In genomic region chr17:74413324-74413723, GRCm38 (mm10) we compare ENCODE assay signal across 23 mouse cellular contexts. TPM values are rescaled to one million over a fixed set of nuclear protein-coding genes. Genes with fewer than 3 reads are reported as not detected.
DNase-seq lines count a peak whose midpoint lies in the region; ATAC-seq lines count a peak whose summit lies in the region.
"Had no signal": no experiment of that assay in that cellular context is flagged by ENCODE, and none has a peak within 500 bp of the region (broad histone marks: within the 10 kb centered on the region; RNA-seq: fewer than 3 reads in every experiment).

No protein-coding gene starts in this region.

- ATAC-seq in CD4-positive, CD25-positive, alpha-beta regulatory T cell, adult 4 months = no peak
- ATAC-seq: activated CD4-positive, CD25-positive, alpha-beta regulatory T cell, adult 4 months; forebrain, embryonic 14.5 days; forebrain, postnatal 0 days; hindbrain, postnatal 0 days; inflammation-experienced regulatory T-cells, adult 6 months; intestine, embryonic 16.5 days; Patski had no signal

- DNase-seq in testis, postnatal 10 days (ENCODE audit: low spot score) = peak; percentile 23
- no peak for DNase-seq in testis, postnatal 14 days (ENCODE audit: low spot score)
- DNase-seq in ES-CJ7 (ENCODE audit: low read depth, low spot score) (peak; percentile 59), ZHBTc4 (ENCODE audit: low read depth, low spot score) (peak; percentile 67)
- DNase-seq in right cerebral cortex, postnatal 4 days = no peak
- DNase-seq: adrenal gland, adult 8-10 months; adrenal gland, postnatal 25 days; cerebellum, adult 11-12 months; cerebellum, adult 8-10 months; cerebellum, postnatal 10 days; forebrain, postnatal 0 days; gastrocnemius, adult 2 months; gastrocnemius, postnatal 14 days; heart, adult 2 months; heart, postnatal 14 days; heart, postnatal 4 days had no signal

RNA-seq across cellular contexts. Expression of gene Slc30a6, which starts 17.9 kb away (rescaled TPM):
- 10 to 100 TPM; 24.3 to 37.3 TPM for polyA plus RNA-seq in CD4-positive, CD25-positive, alpha-beta regulatory T cell, adult 4 months (2017; shearing (Covaris generic))

RNA-seq across cellular contexts. Expression of gene Nlrc4, which starts 45.6 kb away (rescaled TPM):
- 1 to 10 TPM; 1.3 to 2.2 TPM for polyA plus RNA-seq in CD4-positive, CD25-positive, alpha-beta regulatory T cell, adult 4 months (2017; shearing (Covaris generic))

Comparison
In these comparisons a context has a peak if more than half of its experiments do, and no peak if none do; other contexts are left out.
1. DNase-seq: peak in testis, postnatal 10 days (single experiment), ES-CJ7 (single experiment) and ZHBTc4 (single experiment); none in testis, postnatal 14 days (single experiment) and right cerebral cortex, postnatal 4 days (single experiment).